Mouse (Mus musculus) embryonic facial prominence, embryonic 14.5 days (tissue): Measurements from ENCODE around the gene Bcl11b. TPM values are rescaled to one million over a fixed set of nuclear protein-coding genes. Genes with fewer than 3 reads are reported as not detected.
A peak's percentile ranks its signal among the peaks of the same experiment; 100 is the strongest.

ENCODE experiments used
- ATAC-seq: fragments of 200-750 bp; cut with Nextera tagmentation; 2 replicates; pipeline ENCODE4 v1.8.0; 2017; ENCODE audit warnings: low read depth, moderate number of reproducible peaks, moderate TSS enrichment
- DNase-seq: peaks from one replicate; pipeline ENCODE4 v3.0.0-alpha.2; 2015; ENCODE audit warnings: low spot score
- H3K27ac ChIP-seq: fragments of 300-500 bp; sonication (generic); replicated peaks from 2 replicates; pipeline ENCODE4 v1.5.1; 2014; ENCODE audit warnings: low read depth, mild to moderate bottlenecking, low read length, moderate library complexity
- H3K27me3 ChIP-seq: fragments of 300-500 bp; sonication (generic); replicated peaks from 2 replicates; pipeline ENCODE4 v1.6.1; 2014; ENCODE audit warnings: low read length; ENCODE audit not compliant: control insufficient read depth, insufficient read depth
- H3K36me3 ChIP-seq: fragments of 300-500 bp; sonication (generic); 2 replicates; pipeline ENCODE4 v1.6.1; 2014; ENCODE audit warnings: low read length, mixed read lengths; ENCODE audit not compliant: control insufficient read depth, insufficient read depth
- H3K4me1 ChIP-seq: fragments of 300-500 bp; sonication (generic); 2 replicates; pipeline ENCODE4 v1.6.1; 2014; ENCODE audit warnings: antibody characterized with exemption, low read length; ENCODE audit not compliant: control insufficient read depth, insufficient read depth
- H3K4me2 ChIP-seq: fragments of 300-500 bp; sonication (generic); 2 replicates; pipeline ENCODE4 v1.6.1; 2014; ENCODE audit warnings: low read depth, mild to moderate bottlenecking, low read length, moderate library complexity, mixed read lengths
- H3K4me3 ChIP-seq: fragments of 300-500 bp; sonication (generic); 2 replicates; pipeline ENCODE4 v1.5.1; 2014; ENCODE audit warnings: low read depth, mild to moderate bottlenecking, low read length
- H3K9ac ChIP-seq: fragments of 300-500 bp; sonication (generic); 2 replicates; pipeline ENCODE4 v1.6.1; 2014; ENCODE audit warnings: low read depth, mild to moderate bottlenecking, low read length, moderate library complexity, mixed read lengths
- H3K9me3 ChIP-seq: fragments of 300-500 bp; sonication (generic); 2 replicates; pipeline ENCODE4 v1.6.1; 2016; ENCODE audit warnings: low read length; ENCODE audit not compliant: control insufficient read depth
- WGBS: fragments of 180-500 bp; shearing (Covaris S2); extraction: QIAGEN DNeasy Blood & Tissue Kit; methylation state at CpG from one replicate; pipeline ENCODE4 v1.1.7; 2014; 5-methylcytosine and 5-hydroxymethylcytosine counted together
- polyA plus RNA-seq: library from polyadenylated mRNA; unstranded; fragments of >200 nt; fragmentation: Nextera tagmentation; extraction: Ambion mirVana; gene quantifications from 2 replicates; pipeline ENCODE4 v1.2.1, GENCODE M21; 2014

The Bcl11b gene
- polyA plus RNA-seq, 1 experiment from 2014 or later = 16.5 TPM

DNA sequence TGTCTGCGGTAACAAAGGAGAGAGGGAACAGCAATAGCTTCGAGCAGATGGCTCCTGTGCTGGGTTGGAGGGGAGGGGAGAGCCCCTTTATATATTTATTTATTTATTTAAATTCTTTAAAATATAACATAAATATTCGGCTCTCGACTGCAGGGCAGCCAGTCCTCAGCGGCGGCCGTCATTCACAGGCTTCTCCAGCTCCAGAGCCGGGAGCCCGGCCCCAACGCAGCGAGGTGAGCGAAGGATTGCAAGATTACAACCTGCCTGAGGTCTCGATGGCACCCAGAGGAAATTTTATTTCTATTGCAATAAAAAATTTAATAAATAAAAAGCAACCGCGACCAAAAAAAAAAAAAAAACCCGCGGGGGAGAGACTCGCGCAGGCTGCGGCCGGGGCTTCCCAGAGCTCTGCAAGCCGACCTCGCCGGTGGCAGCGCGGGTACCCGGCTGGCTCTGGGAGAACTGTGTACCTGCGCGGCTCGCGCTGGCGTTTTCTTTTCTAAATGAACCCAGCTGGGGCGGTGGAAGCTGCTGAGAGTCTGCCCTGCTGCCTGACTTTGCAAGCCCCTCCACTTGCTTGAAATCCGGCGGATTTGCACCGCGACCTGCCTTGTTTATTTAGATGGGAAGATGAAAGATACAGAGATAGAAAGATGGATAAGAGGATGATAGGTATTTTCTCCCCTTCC, 1.6 kb downstream of the Bcl11b start:
- Histone ChIP-seq H3K27ac (peak overlapping the region; percentile 98), H3K9ac (peak overlapping the region; percentile 97), H3K9me3 (no peaks in the 10 kb centered on the region), H3K4me2 (peak overlapping the region; percentile 78), H3K27me3 (peaks cover 3% of the 10 kb centered on the region; the same call in 1 of the 2 replicates), H3K4me1 (peaks cover 14% of the 10 kb centered on the region; the same call in 1 of the 2 replicates), H3K36me3 (no peaks in the 10 kb centered on the region), H3K4me3 (peak overlapping the region; percentile 79)
- ATAC-seq (no peak), DNase-seq (peak; percentile 54)
- WGBS = 2% methylated on average over 37 of the region's 37 CpGs

DNA sequence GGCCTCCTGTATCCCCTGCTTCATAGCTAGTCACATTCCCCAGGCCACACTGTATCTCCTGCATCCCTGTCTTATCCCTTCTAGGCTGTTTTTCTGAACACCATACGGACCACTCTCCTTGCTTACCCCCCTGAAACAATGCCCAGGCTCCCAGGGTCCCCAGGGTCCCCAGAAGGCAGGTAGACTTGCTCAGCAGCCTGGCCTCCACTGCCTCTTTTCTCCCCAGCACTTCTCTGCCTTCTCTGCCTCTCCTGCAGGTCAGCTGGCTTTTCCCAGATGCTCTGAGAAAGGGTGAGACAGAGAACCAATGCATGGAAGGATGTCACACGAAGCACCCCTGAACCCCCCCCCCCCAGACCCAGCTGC, 2.7 kb downstream of the Bcl11b start:
- ATAC-seq (no peak), DNase-seq (no peak)
- peaks cover 21% of the 10 kb centered on the region; the same call in 1 of the 2 replicates for H3K4me1 ChIP-seq
- H3K27me3 ChIP-seq = peaks cover 3% of the 10 kb centered on the region; the same call in 1 of the 2 replicates
- 15% methylated on average over 2 of the region's 2 CpGs for WGBS
- H3K4me2 ChIP-seq = peak overlapping the region; percentile 78
- H3K36me3 ChIP-seq = no peaks in the 10 kb centered on the region
- H3K9ac ChIP-seq = peak overlapping the region; percentile 97
- no peaks in the 10 kb centered on the region for H3K9me3 ChIP-seq
- peak overlapping the region; percentile 98 for H3K27ac ChIP-seq
- peak overlapping the region; percentile 79 for H3K4me3 ChIP-seq

DNA sequence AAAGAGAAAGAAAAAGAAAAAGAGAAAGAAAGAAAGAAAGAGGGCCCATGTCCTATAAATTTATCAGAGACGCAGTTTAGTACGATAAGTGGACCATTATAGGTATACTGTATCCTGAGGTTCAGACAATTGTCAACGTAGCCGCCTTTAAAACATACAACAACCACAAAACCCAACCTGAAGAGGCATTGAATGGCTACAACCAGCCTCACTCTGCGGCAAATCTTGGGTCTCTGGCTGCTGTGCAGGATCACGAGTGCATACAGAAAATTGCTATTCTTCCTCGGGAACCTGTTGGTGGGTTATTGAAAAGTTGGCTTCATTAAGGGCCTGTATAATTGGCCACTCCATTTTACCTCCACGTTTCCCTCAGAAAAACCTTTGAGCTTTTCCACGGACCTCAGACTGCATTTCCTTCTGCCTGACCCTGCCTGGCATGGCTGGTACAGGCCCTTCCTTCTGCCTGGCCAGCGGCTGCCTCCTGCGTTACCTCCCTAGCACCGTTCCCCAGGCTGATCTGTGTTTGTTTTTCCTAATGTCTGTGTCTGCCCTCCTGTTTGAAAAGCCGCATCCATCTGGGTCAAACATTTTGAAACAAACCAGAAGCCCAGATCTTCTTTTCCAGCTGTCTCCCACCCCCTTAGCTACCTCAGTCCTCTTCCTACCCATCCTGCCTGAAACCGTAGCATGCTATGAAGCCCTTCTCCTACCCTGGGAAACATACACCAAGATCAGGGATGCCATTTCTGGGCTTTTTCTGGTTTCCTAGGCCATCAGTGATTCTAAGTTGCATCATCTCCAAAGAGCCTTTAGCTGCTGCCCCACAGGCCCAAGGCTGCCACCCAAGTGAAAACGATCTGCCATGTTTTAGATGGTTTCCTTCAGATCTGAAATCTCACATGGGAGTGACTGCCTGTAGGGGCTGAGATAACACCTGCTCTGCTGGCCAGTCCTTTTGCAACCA, 3.4 kb downstream of the Bcl11b start:
- Histone ChIP-seq H3K27me3 (no peaks in the 10 kb centered on the region; the same call in 1 of the 2 replicates), H3K4me2 (peak overlapping the region; percentile 78), H3K36me3 (no peaks in the 10 kb centered on the region), H3K27ac (peak overlapping the region; percentile 98), H3K4me1 (peaks cover 19% of the 10 kb centered on the region; the same call in 1 of the 2 replicates), H3K9me3 (no peaks in the 10 kb centered on the region), H3K9ac (peak overlapping the region; percentile 97), H3K4me3 (peak overlapping the region; percentile 79)
- 48% methylated on average over 15 of the region's 15 CpGs for WGBS
- no peak for ATAC-seq
- DNase-seq = no peak

DNA sequence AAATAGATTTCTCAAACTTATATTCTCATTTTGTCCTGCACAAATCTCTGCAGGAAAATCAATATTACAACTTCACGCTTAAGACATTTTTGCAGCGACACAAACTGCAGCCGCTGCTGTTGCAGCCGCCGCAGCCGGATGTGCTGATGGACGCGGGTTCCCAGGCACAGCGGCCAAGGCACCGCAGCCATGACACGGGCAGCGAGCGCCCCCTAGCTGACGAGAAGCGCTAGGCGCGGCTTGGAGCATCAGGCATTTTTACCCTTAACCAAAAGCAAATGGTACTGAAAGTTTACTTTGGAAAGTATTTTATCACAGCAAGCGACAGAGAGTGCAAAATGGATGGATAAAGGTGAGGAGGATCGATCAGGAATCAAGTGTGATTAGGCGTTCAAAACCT, 4.7 kb downstream of the Bcl11b start:
- H3K4me3 ChIP-seq = peak overlapping the region; percentile 79
- H3K27ac ChIP-seq = no peak overlapping the region
- no peaks in the 10 kb centered on the region; the same call in 1 of the 2 replicates for H3K27me3 ChIP-seq
- peak; percentile 91 for DNase-seq
- no peaks in the 10 kb centered on the region for H3K9me3 ChIP-seq
- no peaks in the 10 kb centered on the region for H3K36me3 ChIP-seq
- H3K9ac ChIP-seq = peak overlapping the region; percentile 9; the same call in 1 of the 2 replicates
- peaks cover 29% of the 10 kb centered on the region; the same call in 1 of the 2 replicates for H3K4me1 ChIP-seq
- peak overlapping the region; percentile 78 for H3K4me2 ChIP-seq
- under 1% methylated on average over 20 of the region's 20 CpGs for WGBS
- no peak for ATAC-seq

DNA sequence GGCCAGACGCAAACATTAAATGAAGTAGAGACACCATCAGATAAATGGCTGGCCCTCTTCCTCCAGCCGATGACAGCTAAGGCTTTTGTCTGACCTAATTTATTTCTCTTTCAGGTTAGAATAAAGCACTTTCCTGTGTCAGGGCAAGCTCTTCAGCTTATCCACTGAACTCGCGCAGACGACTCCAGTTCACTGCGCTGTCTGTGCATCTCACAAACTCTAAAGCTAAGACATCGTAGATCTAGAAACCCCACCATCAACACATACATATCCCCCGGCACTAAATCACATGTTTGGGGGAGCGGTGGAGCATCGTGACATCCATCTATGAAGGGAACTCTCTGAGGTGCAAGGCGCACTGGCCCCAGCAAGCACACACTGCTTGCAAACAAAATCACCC, 5.5 kb downstream of the Bcl11b start:
- no peaks in the 10 kb centered on the region for H3K9me3 ChIP-seq
- H3K9ac ChIP-seq = peak overlapping the region; percentile 9; the same call in 1 of the 2 replicates
- no peak for ATAC-seq
- no peak overlapping the region for H3K27ac ChIP-seq
- WGBS = 66% methylated on average over 11 of the region's 11 CpGs
- peak overlapping the region; percentile 78 for H3K4me2 ChIP-seq
- DNase-seq = no peak
- no peaks in the 10 kb centered on the region; the same call in 1 of the 2 replicates for H3K27me3 ChIP-seq
- no peaks in the 10 kb centered on the region for H3K36me3 ChIP-seq
- peaks cover 37% of the 10 kb centered on the region; the same call in 1 of the 2 replicates for H3K4me1 ChIP-seq
- peak overlapping the region; percentile 79 for H3K4me3 ChIP-seq

DNA sequence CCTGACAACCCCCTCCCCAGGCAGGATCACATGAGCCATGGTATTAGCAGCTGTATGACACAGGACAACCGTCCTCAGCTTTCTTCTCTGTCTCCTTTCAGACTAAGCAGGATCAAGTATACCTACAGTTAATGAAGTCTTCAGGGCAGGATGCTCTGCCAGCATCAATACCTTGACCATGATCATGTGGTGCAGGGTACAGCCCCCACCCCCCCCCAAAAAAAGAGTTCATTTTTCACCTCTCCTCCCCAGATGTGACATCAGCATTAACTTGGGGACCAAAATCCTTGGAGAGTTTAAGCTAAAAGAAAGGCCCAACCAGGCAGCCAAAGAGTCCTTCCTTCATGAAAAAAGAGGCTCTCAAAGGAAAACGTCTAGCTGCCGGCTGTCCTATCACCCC, 6.2 kb downstream of the Bcl11b start:
- no peaks in the 10 kb centered on the region; the same call in 1 of the 2 replicates for H3K27me3 ChIP-seq
- ATAC-seq = no peak
- no peak overlapping the region for H3K27ac ChIP-seq
- peak overlapping the region; percentile 78 for H3K4me2 ChIP-seq
- no peaks in the 10 kb centered on the region for H3K36me3 ChIP-seq
- no peak for DNase-seq
- H3K4me1 ChIP-seq = peaks cover 43% of the 10 kb centered on the region; the same call in 1 of the 2 replicates
- no peaks in the 10 kb centered on the region for H3K9me3 ChIP-seq
- H3K4me3 ChIP-seq = no peak overlapping the region; the same call in 1 of the 2 replicates
- H3K9ac ChIP-seq = peak overlapping the region; percentile 9; the same call in 1 of the 2 replicates
- WGBS = 32% methylated on average over 3 of the region's 3 CpGs

DNA sequence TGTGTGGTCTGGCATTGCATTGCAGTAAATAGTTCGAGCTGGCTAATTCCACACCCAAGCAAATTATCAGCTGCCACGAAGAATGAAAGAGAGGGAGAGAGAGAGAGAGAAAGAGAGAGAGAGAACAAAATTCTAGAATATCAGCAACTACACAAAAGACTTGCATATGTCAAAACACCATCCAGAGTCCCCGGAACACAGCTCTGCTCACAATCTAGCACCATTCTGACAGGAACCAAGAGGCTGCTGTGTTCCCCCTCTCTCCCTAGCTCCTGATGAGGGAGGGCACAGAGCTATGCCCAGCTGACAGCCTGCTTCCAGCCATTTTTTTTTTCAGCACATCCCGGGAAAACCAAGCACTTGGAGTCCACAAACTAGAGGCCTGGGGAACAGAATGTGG, 6.6 kb downstream of the Bcl11b start:
- Histone ChIP-seq H3K27ac (no peak overlapping the region), H3K9me3 (no peaks in the 10 kb centered on the region), H3K4me2 (peak overlapping the region; percentile 78), H3K36me3 (no peaks in the 10 kb centered on the region), H3K4me3 (no peak overlapping the region; the same call in 1 of the 2 replicates), H3K4me1 (peaks cover 43% of the 10 kb centered on the region; the same call in 1 of the 2 replicates), H3K27me3 (no peaks in the 10 kb centered on the region; the same call in 1 of the 2 replicates), H3K9ac (no peak overlapping the region)
- DNase-seq (no peak), ATAC-seq (no peak)
- WGBS = 32% methylated on average over 4 of the region's 4 CpGs

DNA sequence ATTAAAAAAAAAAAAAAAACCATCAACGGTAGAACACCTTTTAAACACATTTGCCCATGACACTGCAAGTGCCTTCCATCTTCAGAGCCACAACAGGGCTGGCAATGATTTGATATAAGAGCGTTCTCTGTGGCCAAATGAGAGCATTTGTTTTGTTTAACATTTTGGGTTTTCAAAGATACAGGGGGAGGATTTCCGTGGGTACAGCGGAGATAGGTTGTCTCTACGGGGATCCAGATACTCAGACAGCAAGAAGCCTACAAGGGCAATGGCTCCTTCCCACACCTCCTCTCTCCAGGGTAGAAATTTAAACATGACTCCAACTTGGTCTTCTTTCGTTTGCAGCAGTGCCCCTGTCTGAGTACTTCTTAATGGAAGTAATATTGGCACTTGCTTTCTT, 7.2 kb downstream of the Bcl11b start:
- Histone ChIP-seq H3K27me3 (no peaks in the 10 kb centered on the region; the same call in 1 of the 2 replicates), H3K4me3 (no peak overlapping the region), H3K4me2 (peak overlapping the region; percentile 18), H3K9ac (no peak overlapping the region), H3K36me3 (no peaks in the 10 kb centered on the region), H3K4me1 (peaks cover 43% of the 10 kb centered on the region; the same call in 1 of the 2 replicates), H3K27ac (no peak overlapping the region), H3K9me3 (no peaks in the 10 kb centered on the region)
- 48% methylated on average over 6 of the region's 6 CpGs for WGBS
- DNase-seq (no peak), ATAC-seq (no peak)
